Mouse (Mus musculus) gastrocnemius, postnatal 14 days (tissue): ENCODE measurements at regions not wholly inside any gene's neighbourhood (a gene's known extent, or its start where the extent isn't known, plus 50 kb on each side); places are given as distances from the start of the nearest gene placed in this dataset.

ENCODE experiments used
- DNase-seq: peaks from one replicate; pipeline ENCODE4 v3.0.0; 2021; ENCODE audit warnings: mixed read lengths
- intact Hi-C: fragments of 180-260 bp; cut with DNase I; formaldehyde crosslinking; loops from one replicate; pipeline ENCODE4 v1.15.1; 2025; ENCODE audit warnings: low total_unique reads

DNA sequence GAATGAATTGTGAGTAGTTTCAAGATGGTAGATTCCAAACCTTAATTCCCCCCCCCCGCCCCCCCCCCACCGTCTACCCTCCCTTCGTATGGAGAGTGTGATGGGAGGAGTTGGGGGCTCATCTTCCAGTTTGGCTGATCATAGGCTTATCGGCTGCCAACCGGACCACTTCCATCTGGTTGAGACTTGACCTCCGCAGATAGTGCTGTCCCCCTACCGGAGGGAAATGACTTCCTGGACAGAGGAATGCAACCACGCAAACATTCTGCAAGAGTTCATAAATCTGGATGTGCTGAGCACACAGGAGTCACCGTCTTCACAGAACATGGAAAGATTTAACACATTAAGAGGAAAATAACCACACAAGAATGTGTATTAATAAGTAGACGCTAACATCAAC is 62.2 kb upstream of the Sox13 start:
- no peak for DNase-seq
- intact Hi-C loops = no loop called here

DNA sequence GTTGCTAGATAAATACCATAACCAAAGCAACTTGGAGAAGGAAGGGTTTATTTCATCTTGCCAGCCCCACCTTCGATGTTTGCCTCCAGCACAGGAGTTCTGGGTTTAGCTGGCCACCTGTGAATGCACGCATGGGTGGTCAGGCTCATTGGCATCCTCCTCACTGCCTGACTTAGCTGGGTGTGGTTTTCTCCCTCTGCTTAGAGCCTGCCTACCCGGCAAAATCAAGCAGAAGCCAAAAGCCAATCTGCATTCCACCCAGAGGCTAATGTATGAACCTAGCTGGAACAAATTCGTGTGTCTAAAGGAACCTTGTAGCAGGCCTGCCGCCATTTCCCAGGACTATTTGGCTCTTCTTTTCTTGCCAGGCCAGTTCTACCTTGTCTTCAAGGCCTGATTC is 58.7 kb upstream of the Sox13 start:
- intact Hi-C loops = no loop called here
- no peak for DNase-seq

DNA sequence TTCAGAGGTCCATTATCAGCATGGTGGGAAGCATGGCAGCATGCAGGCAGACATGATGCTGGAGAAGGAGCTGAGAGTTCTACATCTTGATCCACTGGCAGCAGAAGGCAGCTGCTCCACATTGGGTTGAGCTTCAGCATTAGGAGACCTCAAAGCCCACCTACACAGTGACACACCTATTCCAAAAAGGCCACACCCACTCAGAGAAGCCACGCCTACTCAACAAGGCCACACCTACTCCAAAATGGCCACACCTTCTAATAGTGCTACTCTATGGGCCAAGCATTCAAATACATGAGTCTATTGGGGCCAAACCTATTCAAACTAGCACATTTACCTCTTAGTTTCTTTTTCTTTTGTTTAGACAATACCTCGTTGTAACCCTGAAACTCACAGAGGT is 50.4 kb upstream of the Sox13 start:
- intact Hi-C loops = no loop called here
- DNase-seq = no peak
